Mouse (Mus musculus): ENCODE measurements around the gene Cdc42ep1.
"Not testable (repeated sequence)": the region's sequence is repeated elsewhere in the genome, so short reads cannot be mapped to it uniquely, and the experiment has no call there.

The Cdc42ep1 gene

GRCm38 (mm10) chr15:78877810-78878390 lies 35.5 kb downstream of the Cdc42ep1 start:
- no peak for DNase-seq (ENCODE audit: low spot score in 2 of 2)

GRCm38 (mm10) chr15:78878792-78879516 lies 36.5 kb downstream of the Cdc42ep1 start:
- DNase-seq (ENCODE audit: low spot score in 2 of 2) = not testable (repeated sequence)

GRCm38 (mm10) chr15:78880432-78880831 lies 38.0 kb downstream of the Cdc42ep1 start:
- no peak for DNase-seq (ENCODE audit: low spot score in 2 of 2)

- no peak for DNase-seq (ENCODE audit: low spot score in 2 of 2)
Measured at GRCm38 (mm10) chr15:78881828-78882227, 39.4 kb downstream of the Cdc42ep1 start.

GRCm38 (mm10) chr15:78889401-78889853 lies 47.0 kb downstream of the Cdc42ep1 start:
- no peak for DNase-seq (ENCODE audit: low spot score in 2 of 2)

- DNase-seq (ENCODE audit: low spot score in 2 of 2) = no peak
Measured at GRCm38 (mm10) chr15:78892440-78892839, 50.0 kb downstream of the Cdc42ep1 start.

- no peak for DNase-seq (ENCODE audit: low spot score in 2 of 2)
Measured at GRCm38 (mm10) chr15:78894726-78895125, 52.3 kb downstream of the Cdc42ep1 start.

- DNase-seq (ENCODE audit: low spot score in 2 of 2) = no peak
Measured at GRCm38 (mm10) chr15:78895741-78896140, 53.3 kb downstream of the Cdc42ep1 start.

- DNase-seq (ENCODE audit: low spot score in 2 of 2) = no peak
Measured at GRCm38 (mm10) chr15:78896149-78896548, 53.7 kb downstream of the Cdc42ep1 start.

GRCm38 (mm10) chr15:78897488-78897887 lies 55.1 kb downstream of the Cdc42ep1 start:
- DNase-seq (ENCODE audit: low spot score in 2 of 2) = no peak

GRCm38 (mm10) chr15:78898507-78899001 lies 56.1 kb downstream of the Cdc42ep1 start:
- DNase-seq (ENCODE audit: low spot score in 2 of 2) = no peak

- no peak for DNase-seq (ENCODE audit: low spot score in 2 of 2)
Measured at GRCm38 (mm10) chr15:78899409-78899739, 57.0 kb downstream of the Cdc42ep1 start, which contains the start of gene Gm49510. Gene Gm49510, plus strand, starts transcription at chr15:78899667.

GRCm38 (mm10) chr15:78899740-78900584 lies 57.5 kb downstream of the Cdc42ep1 start, which contains the start of gene Sh3bp1:
Gene Sh3bp1, plus strand, starts transcription at chr15:78899768.
- DNase-seq (ENCODE audit: low spot score in 2 of 2) = peak in 1 of 2 experiments; percentile 45

All from frontal cortex, postnatal 25 days (tissue).